29 mouse cellular contexts compared by ENCODE assay signal in genomic region chr8:127449066-127449840, GRCm38 (mm10).
DNase-seq lines count a peak whose midpoint lies in the region; ATAC-seq lines count a peak whose summit lies in the region.
"Had no signal": no experiment of that assay in that cellular context is flagged by ENCODE, and none has a peak within 500 bp of the region (broad histone marks: within the 10 kb centered on the region; RNA-seq: fewer than 3 reads in every experiment).

No protein-coding gene starts in this region.

- WGBS in forebrain, embryonic 10.5 days = 94% methylated on average over 6 of the region's 6 CpGs
- WGBS in forebrain, embryonic 15.5 days = 96% methylated on average over 6 of the region's 6 CpGs
- WGBS in intestine, embryonic 16.5 days = 91% methylated on average over 6 of the region's 6 CpGs
- WGBS in intestine, embryonic 15.5 days = 88% methylated on average over 6 of the region's 6 CpGs

- H3K27me3 ChIP-seq in forebrain, embryonic 10.5 days (ENCODE audit: poor library complexity, severe bottlenecking) = no peaks in the 10 kb centered on the region
- H3K27me3 ChIP-seq in forebrain, embryonic 15.5 days = no peaks in the 10 kb centered on the region
- no peaks in the 10 kb centered on the region for H3K27me3 ChIP-seq in intestine, embryonic 16.5 days (replicated peaks; ENCODE audit: control insufficient read depth, insufficient read depth, low read length)
- H3K27me3 ChIP-seq in intestine, embryonic 15.5 days (replicated peaks) = no peaks in the 10 kb centered on the region
- H3K27me3 ChIP-seq: embryonic facial prominence, embryonic 15.5 days; heart, embryonic 15.5 days; limb, embryonic 13.5 days; neural tube, embryonic 15.5 days had no signal

- peak overlapping the region; percentile 44; the same call in 1 of the 2 replicates for H3K27ac ChIP-seq in forebrain, embryonic 10.5 days
- no peak overlapping the region for H3K27ac ChIP-seq in forebrain, embryonic 15.5 days (replicated peaks)
- H3K27ac ChIP-seq in intestine, embryonic 16.5 days (ENCODE audit: low read length) = no peak overlapping the region
- H3K27ac ChIP-seq in intestine, embryonic 15.5 days = no peak overlapping the region
- H3K27ac ChIP-seq: embryonic facial prominence, embryonic 15.5 days; heart, embryonic 10.5 days; heart, embryonic 15.5 days; limb, embryonic 13.5 days; liver, embryonic 14.5 days; neural tube, embryonic 15.5 days had no signal

- H3K4me2 ChIP-seq in forebrain, embryonic 15.5 days (replicated peaks) = no peak overlapping the region
- no peak overlapping the region for H3K4me2 ChIP-seq in intestine, embryonic 16.5 days (ENCODE audit: low read depth, low read length)
- no peak overlapping the region for H3K4me2 ChIP-seq in intestine, embryonic 15.5 days (replicated peaks)
- H3K4me2 ChIP-seq: embryonic facial prominence, embryonic 15.5 days; heart, embryonic 15.5 days; limb, embryonic 13.5 days; lung, embryonic 14.5 days; neural tube, embryonic 15.5 days had no signal

- intact Hi-C loops in heart, postnatal 25 days (cut with DNase I) = no loop called here

- H3K4me1 ChIP-seq in forebrain, embryonic 10.5 days = peaks cover 43% of the 10 kb centered on the region
- H3K4me1 ChIP-seq in forebrain, embryonic 15.5 days = peaks cover 20% of the 10 kb centered on the region
- H3K4me1 ChIP-seq in intestine, embryonic 16.5 days (ENCODE audit: control insufficient read depth, insufficient read depth, low read length) = peaks cover 7% of the 10 kb centered on the region; the same call in 1 of the 2 replicates
- no peaks in the 10 kb centered on the region for H3K4me1 ChIP-seq in intestine, embryonic 15.5 days (replicated peaks)
- H3K4me1 ChIP-seq: embryonic facial prominence, embryonic 15.5 days; heart, embryonic 10.5 days; heart, embryonic 15.5 days; limb, embryonic 13.5 days had no signal

- H3K9ac ChIP-seq in forebrain, embryonic 15.5 days (replicated peaks) = no peak overlapping the region
- no peak overlapping the region for H3K9ac ChIP-seq in intestine, embryonic 16.5 days (ENCODE audit: low read depth, low read length)
- no peak overlapping the region for H3K9ac ChIP-seq in intestine, embryonic 15.5 days
- H3K9ac ChIP-seq: embryonic facial prominence, embryonic 15.5 days; heart, embryonic 15.5 days; limb, embryonic 13.5 days; liver, embryonic 14.5 days; lung, embryonic 14.5 days; neural tube, embryonic 15.5 days had no signal

- DNase-seq in forebrain, embryonic 10.5 days (ENCODE audit: extremely low spot score, low spot score) = no peak
- peak; percentile 53 for DNase-seq in NIH3T3 (ENCODE audit: low read depth)
- DNase-seq in skeletal muscle tissue, adult 2 months (ENCODE audit: low read depth, low spot score) = peak; percentile 22
- DNase-seq in spleen, adult 12 weeks (ENCODE audit: low spot score) = no peak
- DNase-seq in heart, postnatal 25 days (ENCODE audit: low spot score) = no peak
- DNase-seq: adrenal gland, postnatal 25 days; cerebellum, adult 11-12 months; cerebellum, adult 9-11 months; heart, adult 11 months; kidney, postnatal 14 days; lung, embryonic 14.5 days; lung, postnatal 14 days; midbrain, embryonic 14.5 days; retina, postnatal 1 day; right cerebral cortex, postnatal 14 days; thymus, adult 2 months; thymus, postnatal 4 days had no signal

- no peak for ATAC-seq in forebrain, embryonic 15.5 days (replicated peaks)
- ATAC-seq in intestine, embryonic 16.5 days = peak; percentile 41
- ATAC-seq in intestine, embryonic 15.5 days = no peak
- ATAC-seq: CD4-positive, CD25-positive, alpha-beta regulatory T cell, adult 4 months; forebrain, embryonic 16.5 days; hindbrain, embryonic 16.5 days had no signal

- no peak overlapping the region for H3K4me3 ChIP-seq in forebrain, embryonic 10.5 days
- H3K4me3 ChIP-seq in forebrain, embryonic 15.5 days = no peak overlapping the region
- no peak overlapping the region for H3K4me3 ChIP-seq in intestine, embryonic 16.5 days (ENCODE audit: low read length)
- H3K4me3 ChIP-seq in intestine, embryonic 15.5 days (replicated peaks) = no peak overlapping the region
- H3K4me3 ChIP-seq: embryonic facial prominence, embryonic 15.5 days; heart, embryonic 10.5 days; heart, embryonic 15.5 days; limb, embryonic 13.5 days; neural tube, embryonic 15.5 days had no signal

- peaks cover 4% of the 10 kb centered on the region; the same call in 1 of the 2 replicates for H3K9me3 ChIP-seq in forebrain, embryonic 10.5 days
- H3K9me3 ChIP-seq in forebrain, embryonic 15.5 days = no peaks in the 10 kb centered on the region
- 0 out of 2 replicates have a peak, but pooled peaks cover 1% of the 10 kb centered on the region for H3K9me3 ChIP-seq in intestine, embryonic 16.5 days (ENCODE audit: control insufficient read depth, low read length)
- no peaks in the 10 kb centered on the region for H3K9me3 ChIP-seq in intestine, embryonic 15.5 days
- H3K9me3 ChIP-seq: embryonic facial prominence, embryonic 15.5 days; heart, embryonic 10.5 days; heart, embryonic 15.5 days; neural tube, embryonic 15.5 days had no signal

- H3K36me3 ChIP-seq in forebrain, embryonic 10.5 days (replicated peaks) = peaks cover 15% of the 10 kb centered on the region
- H3K36me3 ChIP-seq in forebrain, embryonic 15.5 days = no peaks in the 10 kb centered on the region
- no peaks in the 10 kb centered on the region for H3K36me3 ChIP-seq in intestine, embryonic 16.5 days (ENCODE audit: control insufficient read depth, insufficient read depth, low read length)
- H3K36me3 ChIP-seq in intestine, embryonic 15.5 days = peaks cover 3% of the 10 kb centered on the region; the same call in 1 of the 2 replicates
- H3K36me3 ChIP-seq: heart, embryonic 15.5 days; neural tube, embryonic 15.5 days had no signal

Comparison
In these comparisons a context has a peak if more than half of its experiments do, and no peak if none do; other contexts are left out.
1. DNase-seq: peak in NIH3T3 (single experiment) and skeletal muscle tissue, adult 2 months (single experiment); none in forebrain, embryonic 10.5 days (single experiment), spleen, adult 12 weeks (single experiment) and heart, postnatal 25 days (single experiment).